Mouse (Mus musculus): Measurements from ENCODE around the gene Slc39a2. TPM values are rescaled to one million over a fixed set of nuclear protein-coding genes. Genes with fewer than 3 reads are reported as not detected.

Gene Slc39a2
- polyA plus RNA-seq, 1 experiment from 2014 or later: 1.8 TPM

GRCm38 (mm10) chr14:51884598-51885331, 7.9 kb upstream of the Slc39a2 start, which contains the start of gene Mettl17:
Mettl17 (plus strand) TSS chr14:51884842.
- H3K9me3 ChIP-seq: no peaks in the 10 kb centered on the region
- ATAC-seq (ENCODE audit: low FRiP score): peak; percentile 98
- H3K4me2 ChIP-seq: peak within 1 kb of the TSS; percentile 71
- peaks cover 37% of the 10 kb centered on the region for H3K36me3 ChIP-seq
- H3K4me1 ChIP-seq (replicated peaks): peaks cover 21% of the 10 kb centered on the region
- H3K27me3 ChIP-seq: no peaks in the 10 kb centered on the region
- H3K27ac ChIP-seq: peak within 1 kb of the TSS; percentile 86
- H3K9ac ChIP-seq: peak within 1 kb of the TSS; percentile 91
- peak within 1 kb of the TSS; percentile 77 for H3K4me3 ChIP-seq
- under 1% methylated on average over 43 of the region's 43 CpGs for WGBS

DNA sequence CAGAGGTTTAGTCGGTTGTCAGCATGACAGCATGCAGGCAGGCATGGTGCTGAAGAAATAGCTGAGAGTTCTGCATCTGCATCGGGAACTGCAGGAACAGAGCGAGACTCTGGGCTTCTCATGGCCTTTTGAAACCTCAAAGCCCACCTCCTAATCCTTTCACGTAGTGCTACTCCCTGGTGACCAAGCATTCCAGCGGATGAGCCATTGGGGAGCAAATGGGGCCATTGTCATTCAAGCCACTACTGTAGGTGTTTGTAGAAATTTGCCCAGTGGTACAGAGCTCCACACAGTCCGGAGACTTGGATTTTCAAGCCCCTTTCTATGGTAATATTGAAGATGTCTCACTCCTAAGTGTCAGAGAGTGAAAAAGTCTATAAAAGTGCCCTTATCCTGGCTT, 6.6 kb upstream of the Slc39a2 start:
- H3K4me3 ChIP-seq: peak overlapping the region; percentile 77
- peaks cover 21% of the 10 kb centered on the region for H3K4me1 ChIP-seq (replicated peaks)
- no peaks in the 10 kb centered on the region for H3K27me3 ChIP-seq
- H3K9ac ChIP-seq: peak overlapping the region; percentile 91
- H3K9me3 ChIP-seq: no peaks in the 10 kb centered on the region
- H3K27ac ChIP-seq: no peak overlapping the region
- no peak for ATAC-seq (ENCODE audit: low FRiP score)
- peaks cover 50% of the 10 kb centered on the region for H3K36me3 ChIP-seq
- peak overlapping the region; percentile 71 for H3K4me2 ChIP-seq
- WGBS: 53% methylated on average over 6 of the region's 6 CpGs

DNA sequence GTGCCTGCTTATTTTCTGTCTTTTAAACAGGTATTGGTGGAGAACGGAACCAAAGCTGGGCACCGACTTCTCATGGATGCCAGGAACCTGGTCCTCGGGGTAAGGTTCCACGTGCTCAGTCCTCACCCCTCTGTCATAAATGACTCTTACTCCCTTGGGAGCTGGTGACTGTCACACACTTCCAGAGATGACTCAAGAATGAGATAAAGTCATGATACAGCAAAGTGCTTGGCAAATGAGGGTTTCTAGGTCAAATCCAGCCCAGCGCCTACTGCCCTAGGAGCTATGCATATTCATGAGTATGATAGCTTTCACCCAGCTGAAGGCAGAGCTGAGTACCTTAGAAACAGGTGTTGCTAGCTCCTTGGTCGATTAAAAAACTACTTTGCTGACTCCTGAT, 2.9 kb upstream of the Slc39a2 start:
- Histone ChIP-seq H3K9ac (no peak overlapping the region), H3K4me2 (no peak overlapping the region), H3K27ac (no peak overlapping the region), H3K9me3 (no peaks in the 10 kb centered on the region), H3K4me1 (replicated peaks) (peaks cover 18% of the 10 kb centered on the region), H3K4me3 (no peak overlapping the region), H3K36me3 (peaks cover 82% of the 10 kb centered on the region), H3K27me3 (no peaks in the 10 kb centered on the region)
- no peak for ATAC-seq (ENCODE audit: low FRiP score)
- 87% methylated on average over 6 of the region's 6 CpGs for WGBS

- Histone ChIP-seq H3K36me3 (peaks cover 75% of the 10 kb centered on the region), H3K27ac (no peak overlapping the region), H3K9ac (no peak overlapping the region), H3K4me2 (no peak overlapping the region), H3K4me1 (replicated peaks) (no peaks in the 10 kb centered on the region), H3K27me3 (no peaks in the 10 kb centered on the region), H3K9me3 (no peaks in the 10 kb centered on the region), H3K4me3 (no peak overlapping the region)
- 37% methylated on average over 10 of the region's 10 CpGs for WGBS
- no peak for ATAC-seq (ENCODE audit: low FRiP score)
These were observed 555 bp downstream of the Slc39a2 start for GRCm38 (mm10) chr14:51893094-51893794.

GRCm38 (mm10) chr14:51893809-51894208, 1.1 kb downstream of the Slc39a2 start:
- 70% methylated on average over 3 of the region's 3 CpGs for WGBS
- ATAC-seq (ENCODE audit: low FRiP score): no peak
- H3K4me1 ChIP-seq (replicated peaks): no peaks in the 10 kb centered on the region
- H3K9ac ChIP-seq: no peak overlapping the region
- no peaks in the 10 kb centered on the region for H3K9me3 ChIP-seq
- H3K27me3 ChIP-seq: no peaks in the 10 kb centered on the region
- no peak overlapping the region for H3K4me3 ChIP-seq
- no peak overlapping the region for H3K4me2 ChIP-seq
- peaks cover 69% of the 10 kb centered on the region for H3K36me3 ChIP-seq
- H3K27ac ChIP-seq: no peak overlapping the region

DNA sequence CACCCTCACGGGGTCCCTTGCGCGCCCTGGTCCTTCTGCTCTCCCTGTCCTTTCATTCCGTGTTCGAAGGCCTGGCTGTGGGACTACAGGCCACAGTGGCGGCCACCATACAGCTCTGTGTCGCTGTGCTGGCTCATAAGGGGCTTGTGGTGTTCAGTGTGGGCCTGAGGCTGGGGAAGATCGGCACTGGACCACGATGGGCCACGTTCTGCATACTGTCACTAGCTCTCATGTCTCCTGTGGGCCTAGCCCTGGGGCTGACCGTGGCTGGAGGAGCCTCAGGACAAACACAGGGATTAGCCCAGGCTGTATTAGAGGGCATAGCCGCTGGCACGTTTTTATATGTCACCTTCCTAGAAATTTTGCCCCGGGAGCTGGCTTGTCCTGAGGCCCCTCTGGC, 2.4 kb downstream of the Slc39a2 start:
- Histone ChIP-seq H3K4me2 (no peak overlapping the region), H3K4me1 (replicated peaks) (no peaks in the 10 kb centered on the region), H3K4me3 (no peak overlapping the region), H3K9ac (no peak overlapping the region), H3K27me3 (no peaks in the 10 kb centered on the region), H3K36me3 (peaks cover 57% of the 10 kb centered on the region), H3K9me3 (no peaks in the 10 kb centered on the region), H3K27ac (no peak overlapping the region)
- ATAC-seq (ENCODE audit: low FRiP score): no peak
- 81% methylated on average over 14 of the region's 14 CpGs for WGBS

DNA sequence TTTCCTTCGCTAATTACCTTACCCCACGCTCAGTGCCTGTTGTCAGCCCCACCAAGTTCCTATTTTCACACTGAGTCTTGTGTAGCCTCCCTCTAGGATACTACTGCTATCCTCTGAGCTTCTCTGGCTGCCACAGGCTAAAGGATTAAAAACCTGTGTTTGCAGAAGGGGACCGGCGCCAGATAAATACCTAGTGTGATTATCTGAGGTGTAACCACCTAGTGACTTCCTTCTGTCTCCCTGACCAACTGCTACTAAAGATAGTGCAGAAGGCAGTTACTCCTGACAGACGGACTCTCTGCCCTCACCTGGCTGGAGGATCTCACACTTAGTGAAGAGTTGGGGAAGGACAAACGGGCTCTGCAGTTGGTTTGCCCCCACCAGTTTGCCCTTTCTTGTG, 3.3 kb downstream of the Slc39a2 start:
- H3K4me2 ChIP-seq: no peak overlapping the region
- no peaks in the 10 kb centered on the region for H3K27me3 ChIP-seq
- no peak for ATAC-seq (ENCODE audit: low FRiP score)
- H3K27ac ChIP-seq: no peak overlapping the region
- 92% methylated on average over 6 of the region's 6 CpGs for WGBS
- no peaks in the 10 kb centered on the region for H3K9me3 ChIP-seq
- H3K4me1 ChIP-seq (replicated peaks): no peaks in the 10 kb centered on the region
- peaks cover 47% of the 10 kb centered on the region for H3K36me3 ChIP-seq
- no peak overlapping the region for H3K9ac ChIP-seq
- no peak overlapping the region for H3K4me3 ChIP-seq

DNA sequence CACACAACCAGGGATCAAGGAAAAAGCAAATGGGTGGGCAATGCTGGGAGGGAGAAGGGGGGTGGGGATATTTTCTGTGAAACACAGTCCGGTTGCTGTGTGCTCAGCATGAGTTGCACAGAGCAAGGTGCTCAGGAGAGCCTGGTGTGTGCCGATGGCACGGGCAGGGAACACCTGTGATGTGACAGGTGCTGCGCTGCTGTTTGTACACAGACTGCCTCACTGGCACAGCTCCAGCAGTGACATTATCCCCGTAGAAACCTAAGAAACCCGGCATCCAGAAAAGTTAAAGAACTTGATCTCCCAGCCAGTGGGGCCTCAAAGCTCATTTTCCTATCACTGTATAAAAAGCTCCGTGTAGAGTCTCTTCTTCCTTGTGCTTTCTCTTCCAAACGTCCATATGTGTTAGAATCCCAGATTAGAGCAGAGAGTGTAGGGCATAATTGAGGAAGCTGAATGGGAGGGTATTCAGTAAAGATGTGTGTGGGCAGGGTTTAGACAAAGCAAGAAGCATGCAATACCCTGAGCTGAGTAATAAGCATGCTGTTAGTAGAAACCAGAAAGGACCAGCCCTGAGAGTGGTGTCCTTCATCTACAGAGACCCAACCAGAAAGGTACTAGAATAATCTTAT, 4.0 kb downstream of the Slc39a2 start:
- Histone ChIP-seq H3K27me3 (no peaks in the 10 kb centered on the region), H3K9ac (no peak overlapping the region), H3K4me3 (no peak overlapping the region), H3K4me2 (no peak overlapping the region), H3K27ac (no peak overlapping the region), H3K4me1 (replicated peaks) (no peaks in the 10 kb centered on the region), H3K9me3 (no peaks in the 10 kb centered on the region), H3K36me3 (peaks cover 41% of the 10 kb centered on the region)
- ATAC-seq (ENCODE audit: low FRiP score): no peak
- 82% methylated on average over 8 of the region's 8 CpGs for WGBS

- H3K4me1 ChIP-seq (replicated peaks): no peaks in the 10 kb centered on the region
- no peaks in the 10 kb centered on the region for H3K27me3 ChIP-seq
- no peak overlapping the region for H3K4me2 ChIP-seq
- no peaks in the 10 kb centered on the region for H3K9me3 ChIP-seq
- no peak overlapping the region for H3K27ac ChIP-seq
- H3K9ac ChIP-seq: no peak overlapping the region
- peaks cover 19% of the 10 kb centered on the region for H3K36me3 ChIP-seq
- no peak for ATAC-seq (ENCODE audit: low FRiP score)
- no peak overlapping the region for H3K4me3 ChIP-seq
- 92% methylated on average over 1 of the region's 1 CpGs for WGBS
These were observed 6.7 kb downstream of the Slc39a2 start for GRCm38 (mm10) chr14:51899351-51899750.

- no peak overlapping the region for H3K27ac ChIP-seq
- 61% methylated on average over 9 of the region's 9 CpGs for WGBS
- no peak overlapping the region for H3K4me3 ChIP-seq
- ATAC-seq (ENCODE audit: low FRiP score): peak; percentile 73
- H3K4me2 ChIP-seq: no peak overlapping the region
- no peaks in the 10 kb centered on the region for H3K9me3 ChIP-seq
- H3K27me3 ChIP-seq: no peaks in the 10 kb centered on the region
- 0 out of 2 replicates have a peak, but pooled peaks cover 3% of the 10 kb centered on the region for H3K36me3 ChIP-seq
- H3K9ac ChIP-seq: no peak overlapping the region
- H3K4me1 ChIP-seq (replicated peaks): no peaks in the 10 kb centered on the region
These were observed 10.4 kb downstream of the Slc39a2 start for GRCm38 (mm10) chr14:51902806-51903710.

- Histone ChIP-seq H3K27ac (no peak overlapping the region), H3K27me3 (no peaks in the 10 kb centered on the region), H3K9ac (no peak overlapping the region), H3K4me2 (no peak overlapping the region), H3K9me3 (no peaks in the 10 kb centered on the region), H3K4me3 (no peak overlapping the region), H3K36me3 (0 out of 2 replicates have a peak, but pooled peaks cover 3% of the 10 kb centered on the region), H3K4me1 (replicated peaks) (no peaks in the 10 kb centered on the region)
- 94% methylated on average over 9 of the region's 9 CpGs for WGBS
- no peak for ATAC-seq (ENCODE audit: low FRiP score)
These were observed 11.1 kb downstream of the Slc39a2 start for GRCm38 (mm10) chr14:51903782-51904181.

GRCm38 (mm10) chr14:51904706-51905105, 12.0 kb downstream of the Slc39a2 start:
- Histone ChIP-seq H3K27me3 (no peaks in the 10 kb centered on the region), H3K4me1 (replicated peaks) (no peaks in the 10 kb centered on the region), H3K4me2 (no peak overlapping the region), H3K36me3 (0 out of 2 replicates have a peak, but pooled peaks cover 3% of the 10 kb centered on the region), H3K9ac (no peak overlapping the region), H3K4me3 (no peak overlapping the region), H3K9me3 (no peaks in the 10 kb centered on the region), H3K27ac (no peak overlapping the region)
- no peak for ATAC-seq (ENCODE audit: low FRiP score)
- WGBS: 73% methylated on average over 7 of the region's 7 CpGs

Measured in hindbrain, embryonic 13.5 days (tissue).